Mouse (Mus musculus) liver, postnatal 0 days (tissue): ENCODE measurements around the gene Pcnx4. TPM values are rescaled to one million over a fixed set of nuclear protein-coding genes. Genes with fewer than 3 reads are reported as not detected.
"Not testable (repeated sequence)": the region's sequence is repeated elsewhere in the genome, so short reads cannot be mapped to it uniquely, and the experiment has no call there.

Experiments used
- ATAC-seq: fragments of 200-750 bp; cut with Nextera tagmentation; 2 replicates; pipeline ENCODE4 v1.8.0; 2017; ENCODE audit warnings: mild to moderate bottlenecking, moderate library complexity
- DNase-seq: peaks from one replicate; pipeline ENCODE4 v3.0.0-alpha.2; 2016
- H3K27ac ChIP-seq: fragments of 300-500 bp; sonication (generic); 2 replicates; pipeline ENCODE4 v1.5.1; 2014; ENCODE audit warnings: antibody characterized with exemption, moderate library complexity, mild to moderate bottlenecking, low read depth
- H3K27me3 ChIP-seq: fragments of 300-500 bp; sonication (generic); 2 replicates; pipeline ENCODE4 v1.6.1; 2014; ENCODE audit warnings: low read length, control low read depth, mixed read lengths; ENCODE audit not compliant: insufficient read depth
- H3K36me3 ChIP-seq: fragments of 300-500 bp; sonication (generic); replicated peaks from 2 replicates; pipeline ENCODE4 v1.6.1; 2014; ENCODE audit warnings: mild to moderate bottlenecking, control low read depth, low read length, moderate library complexity, mixed read lengths; ENCODE audit not compliant: insufficient read depth
- H3K4me1 ChIP-seq: fragments of 300-500 bp; sonication (generic); 2 replicates; pipeline ENCODE4 v1.6.1; 2014; ENCODE audit warnings: antibody characterized with exemption, mild to moderate bottlenecking, control low read depth; ENCODE audit not compliant: insufficient read depth
- H3K4me2 ChIP-seq: fragments of 300-500 bp; sonication (generic); 2 replicates; pipeline ENCODE4 v1.6.1; 2014; ENCODE audit warnings: low read depth, mild to moderate bottlenecking, low read length, moderate library complexity, mixed read lengths
- H3K4me3 ChIP-seq: fragments of 300-500 bp; sonication (generic); 2 replicates; pipeline ENCODE4 v1.5.1; 2014; ENCODE audit warnings: low read depth, low read length
- H3K9ac ChIP-seq: fragments of 300-500 bp; sonication (generic); replicated peaks from 2 replicates; pipeline ENCODE4 v1.6.1; 2014; ENCODE audit warnings: mild to moderate bottlenecking, moderate library complexity
- H3K9me3 ChIP-seq: fragments of 300-500 bp; sonication (generic); 2 replicates; pipeline ENCODE4 v1.6.1; 2016; ENCODE audit warnings: mild to moderate bottlenecking, control low read depth, low read length, mixed read lengths
- CTCF ChIP-seq: sonication (generic); IDR thresholded peaks from 2 replicates; pipeline ENCODE4 v1.5.1; 2016; ENCODE audit warnings: antibody characterized with exemption, low read depth
- EP300 ChIP-seq: IDR thresholded peaks from 2 replicates; pipeline ENCODE4 v1.6.1; 2016; ENCODE audit warnings: antibody characterized with exemption, low read depth, mild to moderate bottlenecking
- WGBS: fragments of 180-500 bp; shearing (Covaris S2); extraction: QIAGEN DNeasy Blood & Tissue Kit; methylation state at CpG from one replicate; pipeline ENCODE4 v1.1.7; 2014; ENCODE audit not compliant: insufficient replicate concordance; 5-methylcytosine and 5-hydroxymethylcytosine counted together
- polyA plus RNA-seq: library from polyadenylated mRNA; unstranded; fragments of >200 nt; fragmentation: Nextera tagmentation; extraction: Ambion mirVana; gene quantifications from 2 replicates; pipeline ENCODE4 v1.2.1, GENCODE M21; 2015

Pcnx4 gene
- polyA plus RNA-seq, 1 experiment from 2014 or later: 1.9 TPM

- no peaks in the 10 kb centered on the region for H3K27me3 ChIP-seq
- WGBS: 67% methylated on average over 2 of the region's 2 CpGs
- H3K4me2 ChIP-seq: no peak overlapping the region
- H3K9ac ChIP-seq: no peak overlapping the region
- no peak overlapping the region for H3K27ac ChIP-seq
- ATAC-seq (no peak), DNase-seq (no peak)
- H3K36me3 ChIP-seq: no peaks in the 10 kb centered on the region
- no peaks in the 10 kb centered on the region for H3K9me3 ChIP-seq
- H3K4me1 ChIP-seq: no peaks in the 10 kb centered on the region
- H3K4me3 ChIP-seq: no peak overlapping the region
- TF ChIP-seq EP300 (0 out of 2 replicates have a peak, but pooled peaks have one; percentile 13), CTCF (no peak)
Observed at GRCm38 (mm10) chr12:72583099-72583498, 46.9 kb downstream of the Pcnx4 start.

- no peaks in the 10 kb centered on the region for H3K4me1 ChIP-seq
- H3K27me3 ChIP-seq: no peaks in the 10 kb centered on the region
- TF ChIP-seq CTCF: no peak
- no peak for TF ChIP-seq EP300
- ATAC-seq (no peak), DNase-seq (no peak)
- 59% methylated on average over 1 of the region's 1 CpGs for WGBS
- no peak overlapping the region for H3K4me3 ChIP-seq
- H3K4me2 ChIP-seq: no peak overlapping the region
- H3K9ac ChIP-seq: no peak overlapping the region
- no peaks in the 10 kb centered on the region for H3K36me3 ChIP-seq
- no peaks in the 10 kb centered on the region for H3K9me3 ChIP-seq
- no peak overlapping the region for H3K27ac ChIP-seq
Observed at GRCm38 (mm10) chr12:72585339-72585738, 49.2 kb downstream of the Pcnx4 start.

- H3K9me3 ChIP-seq: no peaks in the 10 kb centered on the region
- TF ChIP-seq EP300: no peak
- TF ChIP-seq CTCF: no peak
- no peak overlapping the region for H3K4me2 ChIP-seq
- no peaks in the 10 kb centered on the region for H3K36me3 ChIP-seq
- no peak overlapping the region for H3K9ac ChIP-seq
- H3K4me3 ChIP-seq: no peak overlapping the region
- DNase-seq (no peak), ATAC-seq (no peak)
- no peak overlapping the region for H3K27ac ChIP-seq
- no peaks in the 10 kb centered on the region for H3K4me1 ChIP-seq
- H3K27me3 ChIP-seq: no peaks in the 10 kb centered on the region
Observed at GRCm38 (mm10) chr12:72592991-72593390, 56.8 kb downstream of the Pcnx4 start.

- DNase-seq: no peak
- Histone ChIP-seq H3K4me3 (no peak overlapping the region), H3K4me2 (no peak overlapping the region), H3K9ac (no peak overlapping the region), H3K27ac (no peak overlapping the region), H3K9me3 (no peaks in the 10 kb centered on the region; the same call in 1 of the 2 replicates), H3K27me3 (no peaks in the 10 kb centered on the region), H3K4me1 (no peaks in the 10 kb centered on the region), H3K36me3 (no peaks in the 10 kb centered on the region)
- WGBS: 67% methylated on average over 2 of the region's 2 CpGs
- no peak for ATAC-seq
- TF ChIP-seq CTCF: no peak
- TF ChIP-seq EP300: no peak
Observed at GRCm38 (mm10) chr12:72594001-72594400, 57.8 kb downstream of the Pcnx4 start.

GRCm38 (mm10) chr12:72598731-72599130, 62.5 kb downstream of the Pcnx4 start:
- H3K4me1 ChIP-seq, H3K4me2 ChIP-seq, DNase-seq, ATAC-seq, H3K27ac ChIP-seq, H3K27me3 ChIP-seq, H3K9me3 ChIP-seq, H3K36me3 ChIP-seq, H3K4me3 ChIP-seq, H3K9ac ChIP-seq: not testable (repeated sequence)
- 88% methylated on average over 2 of the region's 2 CpGs for WGBS

GRCm38 (mm10) chr12:72612053-72612452, 75.9 kb downstream of the Pcnx4 start:
- H3K4me2 ChIP-seq: no peak overlapping the region
- WGBS: 65% methylated on average over 3 of the region's 3 CpGs
- DNase-seq (no peak), ATAC-seq (no peak)
- H3K9me3 ChIP-seq: no peaks in the 10 kb centered on the region
- H3K27me3 ChIP-seq: no peaks in the 10 kb centered on the region
- no peak overlapping the region for H3K9ac ChIP-seq
- TF ChIP-seq EP300: no peak
- no peak for TF ChIP-seq CTCF
- H3K4me1 ChIP-seq: no peaks in the 10 kb centered on the region
- no peak overlapping the region for H3K27ac ChIP-seq
- H3K4me3 ChIP-seq: no peak overlapping the region
- no peaks in the 10 kb centered on the region for H3K36me3 ChIP-seq

GRCm38 (mm10) chr12:72620856-72621255, 84.7 kb downstream of the Pcnx4 start:
- whole genome bisulfite sequencing: 65% methylated on average over 7 of the region's 7 CpGs
- Histone ChIP-seq H3K4me3 (no peak overlapping the region), H3K4me1 (no peaks in the 10 kb centered on the region), H3K4me2 (0 out of 2 replicates have a peak overlapping the region, but pooled peaks have one; percentile 9), H3K27me3 (no peaks in the 10 kb centered on the region), H3K9me3 (no peaks in the 10 kb centered on the region), H3K27ac (no peak overlapping the region), H3K9ac (no peak overlapping the region), H3K36me3 (no peaks in the 10 kb centered on the region)
- peak; percentile 36 for DNase-seq
- peak; percentile 89 for ATAC-seq
- TF ChIP-seq CTCF (no peak), EP300 (no peak)
